Mouse (Mus musculus) forebrain, embryonic 16.5 days (tissue): ENCODE results near the gene Kctd21. TPM values are rescaled to one million over a fixed set of nuclear protein-coding genes. Genes with fewer than 3 reads are reported as not detected.

Experiments
- ATAC-seq: fragments of 200-750 bp; cut with Nextera tagmentation; 2 replicates; pipeline ENCODE4 v1.8.0; 2017; ENCODE audit warnings: mild to moderate bottlenecking, moderate library complexity
- H3K27ac ChIP-seq: fragments of 300-500 bp; sonication (generic); 2 replicates; pipeline ENCODE4 v1.5.1; 2014; ENCODE audit warnings: low read length, control low read depth
- H3K27me3 ChIP-seq: fragments of 300-500 bp; sonication (generic); replicated peaks from 2 replicates; pipeline ENCODE4 v1.6.1; 2014; ENCODE audit warnings: low read length; ENCODE audit not compliant: control insufficient read depth, insufficient read depth
- H3K36me3 ChIP-seq: fragments of 300-500 bp; sonication (generic); 2 replicates; pipeline ENCODE4 v1.6.1; 2014; ENCODE audit not compliant: control insufficient read depth, insufficient read depth
- H3K4me1 ChIP-seq: fragments of 300-500 bp; sonication (generic); replicated peaks from 2 replicates; pipeline ENCODE4 v1.6.1; 2014; ENCODE audit warnings: low read length; ENCODE audit not compliant: control insufficient read depth, insufficient read depth
- H3K4me2 ChIP-seq: fragments of 300-500 bp; sonication (generic); 2 replicates; pipeline ENCODE4 v1.6.1; 2014; ENCODE audit warnings: mild to moderate bottlenecking, low read length, control low read depth
- H3K4me3 ChIP-seq: fragments of 300-500 bp; sonication (generic); replicated peaks from 2 replicates; pipeline ENCODE4 v1.5.1; 2014; ENCODE audit warnings: mild to moderate bottlenecking, low read length, control low read depth
- H3K9ac ChIP-seq: fragments of 300-500 bp; sonication (generic); replicated peaks from 2 replicates; pipeline ENCODE4 v1.6.1; 2014; ENCODE audit warnings: low read depth, low read length, control low read depth
- H3K9me3 ChIP-seq: fragments of 300-500 bp; sonication (generic); 2 replicates; pipeline ENCODE4 v1.6.1; 2016; ENCODE audit warnings: low read length; ENCODE audit not compliant: control insufficient read depth
- WGBS: fragments of 180-500 bp; shearing (Covaris S2); extraction: QIAGEN DNeasy Blood & Tissue Kit; methylation state at CpG from one replicate; pipeline ENCODE4 v1.1.7; 2014; 5-methylcytosine and 5-hydroxymethylcytosine counted together
- polyA plus RNA-seq: library from polyadenylated mRNA; unstranded; fragments of >200 nt; fragmentation: Nextera tagmentation; extraction: Ambion mirVana; gene quantifications from 2 replicates; pipeline ENCODE4 v1.2.1, GENCODE M21; 2015

Kctd21 gene
- polyA plus RNA-seq = 7.5 and 7.8 TPM in 2 replicates

DNA sequence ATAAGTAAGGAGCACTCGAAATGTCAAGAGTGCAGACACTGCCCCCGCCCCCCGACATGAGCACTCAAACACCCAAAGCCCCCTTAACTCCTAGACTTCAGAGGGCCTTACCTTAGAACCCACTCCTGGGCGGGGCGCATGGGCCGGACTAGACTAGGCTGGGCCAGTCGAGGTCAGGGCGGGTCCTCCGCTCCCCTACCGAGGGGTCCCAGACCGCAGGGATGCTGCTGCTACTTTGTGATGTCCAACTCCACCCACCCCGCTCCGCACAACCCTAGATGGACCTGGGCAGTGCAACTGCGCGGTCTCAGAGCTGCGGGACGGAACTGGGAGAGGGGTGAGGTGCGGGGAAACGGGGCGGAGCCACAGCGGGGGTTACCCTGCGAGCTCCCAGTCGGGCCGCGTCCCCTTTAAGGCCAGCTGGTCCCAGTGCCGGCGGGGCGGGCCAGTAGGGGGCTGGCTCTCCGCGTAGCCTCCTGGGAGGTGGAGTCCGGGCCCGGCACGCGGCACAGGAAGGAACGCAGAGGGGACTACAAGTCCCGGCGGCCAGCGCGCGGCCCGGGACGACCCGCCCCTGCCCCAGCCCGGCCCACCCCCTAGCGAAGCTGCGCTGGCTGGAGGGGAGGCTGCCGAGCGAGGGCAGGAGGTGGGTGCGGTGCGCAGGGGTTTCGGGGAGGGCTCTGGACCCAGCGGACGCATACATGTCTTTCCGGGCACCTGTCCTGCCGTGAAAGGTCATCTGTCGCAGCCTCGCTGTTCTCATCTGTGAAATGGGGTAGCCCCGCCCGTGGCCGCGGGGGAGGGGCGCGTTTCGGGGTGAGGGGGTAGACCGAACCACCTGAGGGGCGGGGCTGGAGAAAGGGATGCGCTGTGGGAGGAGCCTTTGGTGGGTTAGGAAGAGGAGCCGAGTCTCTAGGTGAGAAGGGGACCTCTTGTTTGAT, at the start of gene Kctd21, which contains the start of gene Usp35:
Gene Kctd21 (plus strand): TSS at position 602 of the 941 bp plus-strand sequence.
Gene Usp35 (minus strand): TSS at position 295 of the 941 bp plus-strand sequence.
- peaks cover 21% of the 10 kb centered on the region for H3K4me1 ChIP-seq
- no peaks in the 10 kb centered on the region for H3K36me3 ChIP-seq
- peak within 1 kb of the TSS; percentile 82 for H3K4me3 ChIP-seq
- no peaks in the 10 kb centered on the region for H3K9me3 ChIP-seq
- 1% methylated on average over 68 of the region's 68 CpGs for WGBS
- peak within 1 kb of the TSS; percentile 75 for H3K4me2 ChIP-seq
- ATAC-seq = peak; percentile 99
- peaks cover 3% of the 10 kb centered on the region; the same call in 1 of the 2 replicates for H3K27me3 ChIP-seq
- H3K27ac ChIP-seq = peak within 1 kb of the TSS; percentile 24; the same call in 1 of the 2 replicates
- H3K9ac ChIP-seq = peak within 1 kb of the TSS; percentile 81

- Histone ChIP-seq H3K27me3 (no peaks in the 10 kb centered on the region), H3K4me1 (no peaks in the 10 kb centered on the region), H3K4me3 (no peak overlapping the region), H3K36me3 (no peaks in the 10 kb centered on the region), H3K4me2 (no peak overlapping the region), H3K9me3 (no peaks in the 10 kb centered on the region), H3K27ac (no peak overlapping the region), H3K9ac (no peak overlapping the region)
- no peak for ATAC-seq
- WGBS = 52% methylated on average over 2 of the region's 2 CpGs
Observed at GRCm38 (mm10) chr7:97296986-97297385, 35.1 kb upstream of the Kctd21 start.

DNA sequence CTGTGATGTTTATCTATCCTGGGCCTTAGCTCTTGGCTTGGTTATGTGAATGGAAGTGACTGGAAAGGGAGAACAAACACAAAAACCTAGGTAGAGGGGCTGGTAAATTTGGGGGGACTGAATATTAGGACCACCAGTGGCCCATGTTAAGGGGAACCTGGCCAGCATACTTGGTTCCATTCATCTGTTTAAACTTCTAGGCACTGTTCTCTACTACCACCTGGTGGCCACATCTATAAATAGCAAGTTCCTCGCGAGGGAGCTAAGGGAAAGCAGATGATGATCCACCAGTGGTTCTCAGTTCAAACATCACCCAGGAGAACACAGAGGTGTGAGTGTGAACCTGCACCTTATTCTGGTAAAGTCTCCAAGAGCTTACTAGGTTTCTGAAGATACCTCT, 34.7 kb upstream of the Kctd21 start:
- ATAC-seq = peak; percentile 50
- no peaks in the 10 kb centered on the region; the same call in 1 of the 2 replicates for H3K36me3 ChIP-seq
- no peaks in the 10 kb centered on the region for H3K27me3 ChIP-seq
- no peak overlapping the region for H3K27ac ChIP-seq
- no peak overlapping the region for H3K4me3 ChIP-seq
- no peaks in the 10 kb centered on the region for H3K9me3 ChIP-seq
- no peaks in the 10 kb centered on the region for H3K4me1 ChIP-seq
- no peak overlapping the region for H3K9ac ChIP-seq
- no peak overlapping the region for H3K4me2 ChIP-seq
- 0% methylated on average over 2 of the region's 2 CpGs for WGBS

GRCm38 (mm10) chr7:97298279-97298678, 33.8 kb upstream of the Kctd21 start:
- Histone ChIP-seq H3K9ac (no peak overlapping the region), H3K4me3 (no peak overlapping the region), H3K4me2 (no peak overlapping the region), H3K27me3 (no peaks in the 10 kb centered on the region), H3K9me3 (no peaks in the 10 kb centered on the region), H3K36me3 (peaks cover 3% of the 10 kb centered on the region; the same call in 1 of the 2 replicates), H3K27ac (no peak overlapping the region), H3K4me1 (no peaks in the 10 kb centered on the region)
- no peak for ATAC-seq
- WGBS = 92% methylated on average over 2 of the region's 2 CpGs

DNA sequence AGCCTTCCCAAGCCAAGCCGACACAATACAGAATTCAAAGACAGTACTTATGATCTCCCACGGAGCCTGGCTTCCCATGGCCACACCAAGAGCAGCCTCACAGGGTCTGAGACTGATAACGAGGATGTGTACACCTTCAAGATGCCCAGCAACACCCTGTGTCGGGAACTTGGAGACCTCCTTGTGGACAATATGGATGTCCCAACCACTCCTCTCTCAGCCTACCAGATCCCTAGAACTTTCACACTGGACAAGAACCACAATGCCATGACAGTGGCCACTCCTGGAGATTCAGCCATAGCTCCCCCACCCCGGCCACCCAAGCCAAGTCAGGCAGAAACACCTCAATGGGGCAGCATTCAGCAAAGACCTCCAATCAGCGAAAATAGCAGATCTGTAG, 33.2 kb upstream of the Kctd21 start:
- Histone ChIP-seq H3K4me2 (no peak overlapping the region), H3K4me1 (no peaks in the 10 kb centered on the region), H3K4me3 (no peak overlapping the region), H3K9me3 (no peaks in the 10 kb centered on the region), H3K36me3 (peaks cover 9% of the 10 kb centered on the region), H3K27me3 (no peaks in the 10 kb centered on the region), H3K9ac (no peak overlapping the region), H3K27ac (no peak overlapping the region)
- no peak for ATAC-seq
- WGBS = 81% methylated on average over 6 of the region's 6 CpGs

GRCm38 (mm10) chr7:97300914-97301313, 31.2 kb upstream of the Kctd21 start:
- H3K4me2 ChIP-seq = no peak overlapping the region
- no peaks in the 10 kb centered on the region for H3K4me1 ChIP-seq
- no peak overlapping the region for H3K27ac ChIP-seq
- no peak for ATAC-seq
- no peaks in the 10 kb centered on the region for H3K27me3 ChIP-seq
- H3K36me3 ChIP-seq = peaks cover 14% of the 10 kb centered on the region
- no peak overlapping the region for H3K4me3 ChIP-seq
- no peaks in the 10 kb centered on the region for H3K9me3 ChIP-seq
- WGBS = 93% methylated on average over 2 of the region's 2 CpGs
- no peak overlapping the region for H3K9ac ChIP-seq

DNA sequence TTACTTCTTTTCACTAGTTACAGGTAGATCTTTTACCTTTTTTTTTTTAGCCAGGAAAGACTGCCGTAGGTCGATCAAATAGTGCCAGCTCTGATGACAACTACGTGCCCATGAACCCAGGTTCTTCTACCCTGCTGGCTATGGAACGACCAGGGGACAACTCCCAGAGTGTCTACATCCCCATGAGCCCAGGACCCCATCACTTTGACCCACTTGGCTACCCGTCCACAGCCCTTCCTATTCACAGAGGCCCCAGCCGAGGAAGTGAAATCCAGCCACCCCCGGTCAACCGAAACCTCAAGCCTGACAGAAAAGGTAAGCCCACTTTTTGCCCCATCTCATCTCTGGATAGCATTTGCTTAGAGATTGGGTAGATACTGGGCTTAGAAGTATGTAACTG, 30.8 kb upstream of the Kctd21 start:
- WGBS = 81% methylated on average over 8 of the region's 8 CpGs
- H3K36me3 ChIP-seq = peaks cover 14% of the 10 kb centered on the region
- H3K27me3 ChIP-seq = no peaks in the 10 kb centered on the region

DNA sequence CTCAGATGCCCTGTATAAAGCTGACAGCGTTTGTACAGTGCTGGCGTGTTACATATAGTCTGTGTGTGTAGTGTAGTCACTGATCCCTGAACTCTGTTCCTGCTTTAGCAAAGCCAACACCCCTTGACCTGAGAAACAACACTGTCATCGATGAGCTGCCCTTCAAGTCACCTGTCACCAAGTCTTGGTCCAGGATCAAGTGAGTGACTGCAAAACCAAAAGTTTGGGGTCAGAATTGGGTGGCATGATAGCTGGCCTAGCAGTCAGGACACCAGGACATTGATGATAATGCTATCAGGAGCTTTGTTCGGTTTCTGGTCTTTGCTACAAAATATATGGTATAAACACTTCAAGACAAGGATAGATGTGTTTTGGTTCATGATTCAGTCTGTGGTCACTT, 29.9 kb upstream of the Kctd21 start:
- 90% methylated on average over 4 of the region's 4 CpGs for WGBS
- no peaks in the 10 kb centered on the region for H3K9me3 ChIP-seq

More for the DNA sequence above, 30.8 kb upstream of the Kctd21 start:
- H3K9me3 ChIP-seq = no peaks in the 10 kb centered on the region
- no peak overlapping the region for H3K9ac ChIP-seq
- no peaks in the 10 kb centered on the region for H3K4me1 ChIP-seq
- H3K4me2 ChIP-seq = no peak overlapping the region
- no peak overlapping the region for H3K27ac ChIP-seq
- no peak overlapping the region for H3K4me3 ChIP-seq
- ATAC-seq = no peak

GRCm38 (mm10) chr7:97302876-97303275, 29.3 kb upstream of the Kctd21 start:
- WGBS = 90% methylated on average over 4 of the region's 4 CpGs
- peaks cover 18% of the 10 kb centered on the region for H3K36me3 ChIP-seq
- no peaks in the 10 kb centered on the region for H3K4me1 ChIP-seq
- no peak overlapping the region for H3K9ac ChIP-seq
- no peak for ATAC-seq
- no peaks in the 10 kb centered on the region for H3K27me3 ChIP-seq
- H3K9me3 ChIP-seq = no peaks in the 10 kb centered on the region
- H3K27ac ChIP-seq = no peak overlapping the region
- no peak overlapping the region for H3K4me3 ChIP-seq
- H3K4me2 ChIP-seq = no peak overlapping the region

More for the DNA sequence above, 29.9 kb upstream of the Kctd21 start:
- H3K36me3 ChIP-seq = peaks cover 15% of the 10 kb centered on the region
- H3K4me1 ChIP-seq = no peaks in the 10 kb centered on the region
- no peak overlapping the region for H3K9ac ChIP-seq
- no peak overlapping the region for H3K4me2 ChIP-seq
- no peak overlapping the region for H3K4me3 ChIP-seq
- H3K27ac ChIP-seq = no peak overlapping the region
- ATAC-seq = no peak
- H3K27me3 ChIP-seq = no peaks in the 10 kb centered on the region
